In the genomic region with DNA sequence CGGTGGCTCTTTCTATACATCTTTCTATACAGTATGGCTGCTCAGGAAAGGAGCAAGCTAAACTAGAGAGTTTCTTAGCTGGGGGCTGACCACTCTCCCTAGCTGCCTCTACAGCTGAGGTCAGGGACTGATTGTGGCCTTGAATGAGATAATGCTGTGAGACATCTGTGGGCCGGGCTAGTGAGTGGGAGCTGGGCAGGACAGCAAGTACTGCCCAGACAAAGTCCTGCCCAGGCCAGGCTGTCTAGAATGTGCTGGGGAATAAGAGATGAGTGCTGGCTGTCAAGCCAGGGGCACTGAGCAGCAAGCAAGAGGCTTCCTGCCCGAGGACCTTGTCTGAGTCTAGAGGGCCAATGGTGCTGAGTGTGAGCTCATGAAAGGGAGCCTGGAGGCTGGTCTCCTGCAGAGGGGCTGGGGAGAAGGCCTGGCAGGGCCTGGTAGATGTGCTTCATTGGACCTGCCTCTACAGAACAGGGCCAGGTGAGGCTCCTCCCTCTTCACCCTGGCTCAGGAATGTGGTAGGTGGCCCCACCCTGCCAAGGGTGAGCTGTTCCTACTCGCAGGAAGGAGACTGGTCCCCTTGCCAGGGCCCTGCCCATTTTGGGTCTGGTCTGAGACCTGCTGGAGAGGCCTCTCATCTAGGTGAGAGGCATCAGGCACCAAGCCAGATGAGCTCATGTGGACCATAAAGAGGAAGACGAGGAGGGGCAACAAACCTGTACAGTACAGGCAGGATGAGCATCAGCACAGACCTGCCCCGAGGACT, we compare ENCODE assay signal across 8 mouse cellular contexts. TPM values are rescaled to one million over a fixed set of nuclear protein-coding genes. Genes with fewer than 3 reads are reported as not detected.
DNase-seq lines count a peak whose midpoint lies in the region; ATAC-seq and TF ChIP-seq lines count a peak whose summit lies in the region.

No protein-coding gene starts in this region.

- no peak for TF ChIP-seq POLR2A in heart, adult 2 months (IDR thresholded peaks at IDR 0.05; ENCODE audit: insufficient read depth, low read depth, low read length)

- H3K4me1 ChIP-seq in heart, adult 2 months (ENCODE audit: control insufficient read depth, insufficient read depth, low read length) = peaks cover 8% of the 10 kb centered on the region
- H3K4me1 ChIP-seq in intestine, embryonic 15.5 days (replicated peaks) = peaks cover 35% of the 10 kb centered on the region
- H3K4me1 ChIP-seq in lung, embryonic 14.5 days (ENCODE audit: insufficient read depth) = no peaks in the 10 kb centered on the region

- H3K36me3 ChIP-seq in heart, adult 2 months (ENCODE audit: control insufficient read depth, insufficient read depth, low read length) = no peaks in the 10 kb centered on the region
- peaks cover 33% of the 10 kb centered on the region for H3K36me3 ChIP-seq in intestine, embryonic 15.5 days
- H3K36me3 ChIP-seq in lung, embryonic 14.5 days (ENCODE audit: insufficient read depth) = peaks cover 45% of the 10 kb centered on the region

- peak; percentile 46 for ATAC-seq in intestine, embryonic 15.5 days
- peak; percentile 52 for ATAC-seq in lung, embryonic 14.5 days (ENCODE audit: insufficient read depth)

- H3K27me3 ChIP-seq in heart, adult 2 months (ENCODE audit: control insufficient read depth, insufficient read depth, low read length) = no peaks in the 10 kb centered on the region
- peaks cover 9% of the 10 kb centered on the region; the same call in 1 of the 2 replicates for H3K27me3 ChIP-seq in intestine, embryonic 15.5 days (replicated peaks)
- H3K27me3 ChIP-seq in lung, embryonic 14.5 days (ENCODE audit: insufficient read depth, low read length) = peaks cover 14% of the 10 kb centered on the region; the same call in 1 of the 2 replicates

- no peak overlapping the region for H3K27ac ChIP-seq in heart, adult 2 months
- no peak overlapping the region for H3K27ac ChIP-seq in intestine, embryonic 15.5 days
- no peak overlapping the region for H3K27ac ChIP-seq in lung, embryonic 14.5 days (ENCODE audit: low read depth)

- H3K9ac ChIP-seq in heart, adult 2 months (ENCODE audit: low read depth, low read length) = no peak overlapping the region
- H3K9ac ChIP-seq in intestine, embryonic 15.5 days = peak overlapping the region; percentile 42; the same call in 1 of the 2 replicates
- 0 out of 2 replicates have a peak overlapping the region, but pooled peaks have one; percentile 61 for H3K9ac ChIP-seq in lung, embryonic 14.5 days

- no peak for TF ChIP-seq CTCF in heart, adult 2 months (IDR thresholded peaks at IDR 0.05)
- TF ChIP-seq CTCF in lung, embryonic 14.5 days (IDR thresholded peaks at IDR 0.05; ENCODE audit: low read depth) = no peak

- no peaks in the 10 kb centered on the region for H3K9me3 ChIP-seq in intestine, embryonic 15.5 days
- no peaks in the 10 kb centered on the region for H3K9me3 ChIP-seq in lung, embryonic 14.5 days (ENCODE audit: low read depth, low read length)

- peak in 1 of 2 experiments; percentile 49 for DNase-seq in heart, adult 2 months
- DNase-seq in heart, postnatal 25 days (ENCODE audit: low spot score) = no peak
- DNase-seq in cerebellum, adult 9-10 months = peak; percentile 67
- peak; percentile 70 for DNase-seq in lung, embryonic 14.5 days
- no peak for DNase-seq in T-cell, adult 2 months (ENCODE audit: low spot score)
- DNase-seq in embryo, embryonic 10.5 days (ENCODE audit: low spot score) = no peak
- no peak for DNase-seq in right cerebral cortex, postnatal 25 days

- WGBS in heart, adult 2 months = 54% methylated on average over 6 of the region's 6 CpGs
- 63% methylated on average over 6 of the region's 6 CpGs for WGBS in intestine, embryonic 15.5 days
- WGBS in lung, embryonic 14.5 days = 59% methylated on average over 6 of the region's 6 CpGs

- no peak for TF ChIP-seq EP300 in heart, adult 2 months (IDR thresholded peaks at IDR 0.05; ENCODE audit: insufficient read depth, low read depth, low read length)

- H3K79me2 ChIP-seq in heart, adult 2 months (replicated peaks; ENCODE audit: control insufficient read depth, insufficient read depth, low read length) = peaks cover 4% of the 10 kb centered on the region

- intact Hi-C loops in heart, adult 2 months (cut with DNase I) = no loop called here
- intact Hi-C loops in heart, postnatal 25 days (cut with DNase I) = no loop called here

- peak overlapping the region; percentile 71 for H3K4me2 ChIP-seq in intestine, embryonic 15.5 days (replicated peaks)
- peak overlapping the region; percentile 80 for H3K4me2 ChIP-seq in lung, embryonic 14.5 days

- peak overlapping the region; percentile 53 for H3K4me3 ChIP-seq in heart, adult 2 months
- H3K4me3 ChIP-seq in intestine, embryonic 15.5 days (replicated peaks) = peak overlapping the region; percentile 47
- peak overlapping the region; percentile 55 for H3K4me3 ChIP-seq in lung, embryonic 14.5 days (ENCODE audit: low read depth, low read length)

RNA-seq across cellular contexts. Expression of a gene that starts 23.7 kb away (rescaled TPM):
- 100 to 1,000 TPM in 1 of 2 experiments, 10 to 100 TPM in 1; 88.4 to 103 TPM for total RNA-seq in heart, adult 2 months (2021)
- polyA plus RNA-seq in heart, adult 2 months (2012; rRNA removed) = 78.1 and 102 TPM in 2 replicates
- 10 to 100 TPM; 80.4 to 80.7 TPM for total RNA-seq in heart, postnatal 25 days (2021)
- polyA plus RNA-seq in intestine, embryonic 15.5 days (2015; fragmentation: Nextera tagmentation; extraction: Ambion mirVana) = 28.7 and 28.9 TPM in 2 replicates
- 41.7 and 46.5 TPM in 2 replicates for polyA plus RNA-seq in lung, embryonic 14.5 days (2014; fragmentation: Nextera tagmentation; extraction: Ambion mirVana)

RNA-seq across cellular contexts. Expression of a gene that starts 28.0 kb away (rescaled TPM):
- 10 to 100 TPM; 10.4 to 13.9 TPM for total RNA-seq in heart, adult 2 months (2021)
- 28.5 and 34.0 TPM in 2 replicates for polyA plus RNA-seq in heart, adult 2 months (2012; rRNA removed)
- 10 to 100 TPM in 1 of 2 experiments, 1 to 10 TPM in 1; 9.1 to 12.0 TPM for total RNA-seq in heart, postnatal 25 days (2021)
- 22.4 and 23.6 TPM in 2 replicates for polyA plus RNA-seq in intestine, embryonic 15.5 days (2015; fragmentation: Nextera tagmentation; extraction: Ambion mirVana)
- 14.2 and 15.7 TPM in 2 replicates for polyA plus RNA-seq in lung, embryonic 14.5 days (2014; fragmentation: Nextera tagmentation; extraction: Ambion mirVana)

RNA-seq across cellular contexts. Expression of a gene that starts 30.6 kb away (rescaled TPM):
- total RNA-seq in heart, adult 2 months (2021) = 100 to 1,000 TPM; 287 to 328 TPM
- polyA plus RNA-seq in heart, adult 2 months (2012; rRNA removed) = 609 and 613 TPM in 2 replicates
- total RNA-seq in heart, postnatal 25 days (2021) = 100 to 1,000 TPM; 275 to 314 TPM
- polyA plus RNA-seq in intestine, embryonic 15.5 days (2015; fragmentation: Nextera tagmentation; extraction: Ambion mirVana) = 104 and 110 TPM in 2 replicates
- polyA plus RNA-seq in lung, embryonic 14.5 days (2014; fragmentation: Nextera tagmentation; extraction: Ambion mirVana) = 91.5 and 93.1 TPM in 2 replicates

RNA-seq across cellular contexts. Expression of a gene that starts 51.3 kb away (rescaled TPM):
- total RNA-seq in heart, adult 2 months (2021) = not detected
- polyA plus RNA-seq in heart, adult 2 months (2012; rRNA removed) = 0.06 TPM in 1 of 2 replicates, not detected in the other
- not detected for total RNA-seq in heart, postnatal 25 days (2021)
- 0.06 TPM in 1 of 2 replicates, not detected in the other for polyA plus RNA-seq in intestine, embryonic 15.5 days (2015; fragmentation: Nextera tagmentation; extraction: Ambion mirVana)
- polyA plus RNA-seq in lung, embryonic 14.5 days (2014; fragmentation: Nextera tagmentation; extraction: Ambion mirVana) = 0.07 TPM in 2 replicates

RNA-seq across cellular contexts. Expression of a gene that starts 52.0 kb away (rescaled TPM):
- total RNA-seq in heart, adult 2 months (2021) = 10 to 100 TPM; 22.4 to 25.9 TPM
- polyA plus RNA-seq in heart, adult 2 months (2012; rRNA removed) = 37.9 and 41.2 TPM in 2 replicates
- 10 to 100 TPM; 29.7 to 31.3 TPM for total RNA-seq in heart, postnatal 25 days (2021)
- polyA plus RNA-seq in intestine, embryonic 15.5 days (2015; fragmentation: Nextera tagmentation; extraction: Ambion mirVana) = 41.1 and 46.9 TPM in 2 replicates
- 29.9 and 35.5 TPM in 2 replicates for polyA plus RNA-seq in lung, embryonic 14.5 days (2014; fragmentation: Nextera tagmentation; extraction: Ambion mirVana)

Comparison
In these comparisons a context has a peak if more than half of its experiments do, and no peak if none do; other contexts are left out.
1. DNase-seq: peak in cerebellum, adult 9-10 months (single experiment) and lung, embryonic 14.5 days (single experiment); none in heart, postnatal 25 days (single experiment), T-cell, adult 2 months (single experiment), embryo, embryonic 10.5 days (single experiment) and right cerebral cortex, postnatal 25 days (single experiment).
2. Peak in every context shown above with its lines, with median percentiles within 50 percentile points of each other: H3K4me3 ChIP-seq.